Mouse (Mus musculus) ovary, adult 18-20 months (tissue): ENCODE data around the gene Pin4.

Experiments
- DNase-seq: peaks from one replicate; pipeline ENCODE4 v3.0.0; 2022; ENCODE audit warnings: low spot score, mixed read lengths

The Pin4 gene

GRCm38 (mm10) chrX:102156618-102157422 lies 37.6 kb downstream of the Pin4 start, which contains the start of gene Ercc6l:
Gene Ercc6l, minus strand, starts transcription at chrX:102157091.
- peak; percentile 89 for DNase-seq

GRCm38 (mm10) chrX:102157423-102157791 lies 38.2 kb downstream of the Pin4 start:
- no peak for DNase-seq

- DNase-seq = no peak
Observed at GRCm38 (mm10) chrX:102159778-102160177, 40.5 kb downstream of the Pin4 start.

GRCm38 (mm10) chrX:102160528-102160927 lies 41.3 kb downstream of the Pin4 start:
- DNase-seq = no peak

- no peak for DNase-seq
Observed at GRCm38 (mm10) chrX:102163096-102163495, 43.8 kb downstream of the Pin4 start.

- no peak for DNase-seq
Observed at GRCm38 (mm10) chrX:102163529-102163928, 44.3 kb downstream of the Pin4 start.

GRCm38 (mm10) chrX:102166521-102166920 lies 47.3 kb downstream of the Pin4 start:
- DNase-seq = no peak

GRCm38 (mm10) chrX:102166986-102167385 lies 47.7 kb downstream of the Pin4 start:
- no peak for DNase-seq

- DNase-seq = no peak
Observed at GRCm38 (mm10) chrX:102169724-102170123, 50.5 kb downstream of the Pin4 start.

GRCm38 (mm10) chrX:102170135-102170534 lies 50.9 kb downstream of the Pin4 start:
- DNase-seq = no peak

- no peak for DNase-seq
Observed at GRCm38 (mm10) chrX:102170900-102171299, 51.7 kb downstream of the Pin4 start.

GRCm38 (mm10) chrX:102175538-102176287 lies 56.5 kb downstream of the Pin4 start:
- no peak for DNase-seq
